Mouse (Mus musculus) kidney, postnatal 36 days (tissue): ENCODE results near the gene Zfp426.

ENCODE experiments used
- DNase-seq, 2 experiments: peaks; one replicate each; pipeline ENCODE4 v3.0.0; 2021 to 2022; ENCODE audit warnings: mixed read lengths in 2 of 2

Gene Zfp426

GRCm38 (mm10) chr9:20492527-20493233 lies at the start of gene Zfp426:
Zfp426 (minus strand) TSS chr9:20492746.
- peak; percentile 86 to 92 for DNase-seq

DNA sequence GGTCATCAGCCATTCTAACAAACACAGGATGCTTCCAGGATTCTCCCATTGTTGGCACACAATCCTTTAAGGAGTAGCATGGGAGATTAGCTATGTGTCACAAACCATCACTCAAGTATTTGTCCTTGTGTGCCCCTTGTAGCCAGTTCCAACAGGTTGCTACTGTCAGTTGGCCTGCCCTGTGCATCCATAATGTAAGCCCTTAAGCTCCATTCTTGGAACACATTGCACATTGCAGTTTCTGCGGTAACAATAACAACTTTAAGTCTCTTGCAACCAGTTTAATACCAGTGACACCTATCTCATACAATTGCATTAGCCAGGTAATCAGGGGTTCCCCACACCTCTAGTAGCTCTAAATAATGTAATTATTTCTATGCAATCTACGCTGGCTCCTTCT lies 44.1 kb upstream of the Zfp426 start:
- no peak for DNase-seq

- no peak for DNase-seq
Observed at GRCm38 (mm10) chr9:20534326-20534926, 41.9 kb upstream of the Zfp426 start.

DNA sequence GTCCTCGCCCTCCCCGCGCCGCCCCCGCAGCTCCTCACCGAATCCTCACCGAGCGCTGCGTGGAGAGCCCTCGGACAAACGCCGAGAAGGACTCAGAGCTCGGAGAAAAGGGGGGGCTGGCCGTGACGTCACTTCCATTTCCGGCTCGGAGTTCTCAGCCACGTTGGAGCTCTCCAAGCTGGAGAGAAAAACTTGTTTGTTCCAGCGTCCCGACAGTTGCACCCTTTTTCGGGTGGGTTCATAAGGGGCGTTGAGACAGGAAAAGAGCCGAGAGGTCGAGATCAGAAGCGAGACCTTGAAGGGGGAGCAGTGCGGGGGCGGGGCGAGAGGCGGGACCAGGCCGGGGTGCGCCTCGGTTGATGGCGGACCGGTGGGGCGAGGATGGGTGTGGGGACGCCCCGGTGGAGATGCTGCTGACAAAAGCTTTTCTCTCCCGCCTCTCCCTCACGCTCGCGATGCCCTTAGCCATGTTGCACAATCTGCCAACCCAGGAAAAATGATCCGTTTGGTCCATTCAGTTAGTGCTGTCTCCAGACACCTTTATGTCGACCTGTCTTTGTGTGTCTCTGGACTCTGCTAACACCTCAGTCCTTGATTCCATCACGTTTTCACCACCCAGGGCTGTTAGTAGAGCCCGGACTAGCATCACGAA lies 28.9 kb upstream of the Zfp426 start, which contains the start of gene Zfp266:
TSS of gene Zfp266 (minus strand) at position 112 of the 652 bp plus-strand sequence.
- DNase-seq = peak; percentile 91 to 96

- no peak for DNase-seq
Observed at GRCm38 (mm10) chr9:20520531-20521210, 28.1 kb upstream of the Zfp426 start.

GRCm38 (mm10) chr9:20519949-20520348 lies 27.4 kb upstream of the Zfp426 start:
- DNase-seq = no peak

DNA sequence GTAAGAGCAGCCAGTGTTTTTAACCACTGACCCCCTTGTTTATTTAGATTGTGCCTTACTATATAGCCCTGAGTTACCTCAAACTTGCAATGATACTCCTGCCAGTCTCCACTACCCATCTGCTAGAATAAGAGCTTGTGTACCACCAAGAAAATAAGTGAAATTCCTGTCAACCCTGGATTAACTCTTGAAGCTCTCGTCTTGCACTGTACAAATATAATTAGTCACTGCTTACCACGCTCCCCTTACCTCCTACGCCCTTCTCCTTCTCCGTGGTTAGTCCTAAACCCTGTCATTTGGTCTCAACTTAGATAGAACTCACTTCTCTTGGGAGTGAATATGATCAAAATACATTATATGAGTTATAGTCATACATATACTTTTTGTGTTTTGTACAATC lies 26.2 kb upstream of the Zfp426 start:
- DNase-seq = no peak

DNA sequence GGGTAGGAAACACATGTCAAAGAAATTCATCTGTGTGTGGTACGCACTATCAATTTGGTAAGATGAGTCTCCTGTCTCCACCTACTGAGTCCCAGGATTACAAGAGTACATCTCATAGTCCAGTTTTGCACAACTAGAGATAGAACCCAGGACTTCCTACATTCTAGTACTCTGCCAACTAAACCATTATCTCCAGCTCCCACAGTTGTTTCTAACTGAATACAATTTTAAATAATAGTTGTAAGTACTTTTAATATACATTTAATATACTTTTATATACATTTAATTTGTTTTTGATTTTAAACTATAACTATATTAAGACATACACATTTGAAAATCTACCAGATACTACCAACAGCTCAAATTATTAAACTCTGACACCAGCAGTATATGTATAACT lies 25.2 kb upstream of the Zfp426 start:
- no peak for DNase-seq

- no peak for DNase-seq
Observed at GRCm38 (mm10) chr9:20514016-20514415, 21.5 kb upstream of the Zfp426 start.

- no peak for DNase-seq
Observed at GRCm38 (mm10) chr9:20512714-20513113, 20.2 kb upstream of the Zfp426 start.

- no peak for DNase-seq
Observed at GRCm38 (mm10) chr9:20511645-20512044, 19.1 kb upstream of the Zfp426 start.

- DNase-seq = no peak
Observed at GRCm38 (mm10) chr9:20510346-20510745, 17.8 kb upstream of the Zfp426 start.

- no peak for DNase-seq
Observed at GRCm38 (mm10) chr9:20509676-20510075, 17.1 kb upstream of the Zfp426 start.

GRCm38 (mm10) chr9:20504801-20505200 lies 12.3 kb upstream of the Zfp426 start:
- DNase-seq = peak; percentile 41 to 55

GRCm38 (mm10) chr9:20493281-20493680 lies 735 bp upstream of the Zfp426 start:
- DNase-seq = no peak

- DNase-seq = no peak
Observed at GRCm38 (mm10) chr9:20491858-20492526, 554 bp downstream of the Zfp426 start.

GRCm38 (mm10) chr9:20489536-20489935 lies 3.0 kb downstream of the Zfp426 start:
- peak; percentile 24 to 25 for DNase-seq

- DNase-seq = peak; percentile 19 to 64
Observed at GRCm38 (mm10) chr9:20479396-20479795, 13.2 kb downstream of the Zfp426 start.

- DNase-seq = no peak
Observed at GRCm38 (mm10) chr9:20476632-20477031, 15.9 kb downstream of the Zfp426 start.

GRCm38 (mm10) chr9:20466761-20467442 lies 25.6 kb downstream of the Zfp426 start:
- peak; percentile 74 to 82 for DNase-seq

GRCm38 (mm10) chr9:20459377-20460317 lies 32.9 kb downstream of the Zfp426 start, which contains the start of gene Zfp26:
Zfp26 (minus strand) TSS chr9:20460162.
- DNase-seq = peak; percentile 80 to 82
